In the genomic region with DNA sequence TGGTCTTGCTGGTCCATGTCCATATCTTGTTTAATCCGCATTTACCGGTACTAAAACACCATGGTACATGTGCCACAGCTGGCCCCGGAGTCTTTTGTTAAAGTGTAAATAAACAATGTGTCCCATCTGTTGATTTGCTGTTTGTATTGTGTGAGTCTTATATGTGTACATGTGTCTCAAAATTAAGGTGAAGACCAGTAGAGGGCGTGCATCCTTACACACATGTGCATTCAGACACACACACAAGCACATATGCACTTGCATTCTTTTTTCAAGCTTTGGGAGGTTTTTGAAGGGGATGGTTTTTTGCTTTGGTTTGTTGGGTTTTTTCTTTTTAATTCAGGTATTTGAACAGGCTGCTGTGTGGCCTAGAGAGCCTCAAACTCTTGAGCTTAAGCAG, we compare ENCODE assay signal across 13 mouse cellular contexts. TPM values are rescaled to one million over a fixed set of nuclear protein-coding genes. Genes with fewer than 3 reads are reported as not detected.
DNase-seq lines count a peak whose midpoint lies in the region; ATAC-seq and TF ChIP-seq lines count a peak whose summit lies in the region.
"Had no signal": no experiment of that assay in that cellular context is flagged by ENCODE, and none has a peak within 500 bp of the region (broad histone marks: within the 10 kb centered on the region; RNA-seq: fewer than 3 reads in every experiment).

No protein-coding gene starts in this region.

- peak; percentile 37 to 44 for DNase-seq in cerebellum, postnatal 10 days
- DNase-seq in cerebellum, adult 9-10 months = no peak
- DNase-seq in kidney, postnatal 0 days (ENCODE audit: low spot score) = peak; percentile 16
- DNase-seq in kidney, adult 8-10 months = no peak
- peak; percentile 12 for DNase-seq in thymus, postnatal 0 days (ENCODE audit: low spot score)
- DNase-seq in thymus, postnatal 4 days = no peak
- DNase-seq in ovary, postnatal 10 days (ENCODE audit: low spot score) = no peak
- DNase-seq: cerebellum, adult 9-11 months; heart, adult 11 months; heart, postnatal 36 days; kidney, adult 18-20 months; left cerebral cortex, postnatal 4 days had no signal

- H3K4me1 ChIP-seq in kidney, postnatal 0 days (replicated peaks; ENCODE audit: insufficient read depth, low read length) = no peaks in the 10 kb centered on the region

- H3K4me2 ChIP-seq in kidney, postnatal 0 days (ENCODE audit: low read length) = no peak overlapping the region

- WGBS in kidney, postnatal 0 days = 93% methylated on average over 4 of the region's 4 CpGs

- H3K27ac ChIP-seq in kidney, postnatal 0 days = no peak overlapping the region

- peak; percentile 51 for TF ChIP-seq CTCF in kidney, postnatal 0 days (IDR thresholded peaks at IDR 0.05; ENCODE audit: low read depth)

- no peak for ATAC-seq in kidney, postnatal 0 days (replicated peaks; ENCODE audit: low FRiP score, low read depth)
- ATAC-seq in inflammation-experienced regulatory T-cells, adult 6 months = no peak

- H3K9ac ChIP-seq in kidney, postnatal 0 days (ENCODE audit: low read depth, low read length) = no peak overlapping the region

- H3K4me3 ChIP-seq in kidney, postnatal 0 days (replicated peaks; ENCODE audit: low read depth, low read length) = no peak overlapping the region

- no peaks in the 10 kb centered on the region for H3K27me3 ChIP-seq in kidney, postnatal 0 days (ENCODE audit: insufficient read depth, low read length)

- peaks cover 40% of the 10 kb centered on the region for H3K36me3 ChIP-seq in kidney, postnatal 0 days (ENCODE audit: insufficient read depth, low read length)

- H3K9me3 ChIP-seq in kidney, postnatal 0 days (replicated peaks; ENCODE audit: low read length) = no peaks in the 10 kb centered on the region

RNA-seq across cellular contexts. Expression of gene Snrnp40, which starts 16.7 kb away (rescaled TPM):
- 108 and 116 TPM in 2 replicates for polyA plus RNA-seq in kidney, postnatal 0 days (2015; fragmentation: Nextera tagmentation; extraction: Ambion mirVana)
- polyA plus RNA-seq in thymus, postnatal 0 days (2015; fragmentation: Nextera tagmentation; extraction: Ambion mirVana) = 152 and 156 TPM in 2 replicates
- polyA plus RNA-seq in inflammation-experienced regulatory T-cells, adult 6 months (2017; shearing (Covaris generic)) = 10 to 100 TPM; 53.6 to 63.4 (median 62.1) TPM

RNA-seq across cellular contexts. Expression of gene Zcchc17, which starts 16.9 kb away (rescaled TPM):
- 68.0 and 71.4 TPM in 2 replicates for polyA plus RNA-seq in kidney, postnatal 0 days (2015; fragmentation: Nextera tagmentation; extraction: Ambion mirVana)
- polyA plus RNA-seq in thymus, postnatal 0 days (2015; fragmentation: Nextera tagmentation; extraction: Ambion mirVana) = 96.6 and 104 TPM in 2 replicates
- polyA plus RNA-seq in inflammation-experienced regulatory T-cells, adult 6 months (2017; shearing (Covaris generic)) = 10 to 100 TPM; 69.3 to 84.5 (median 79.9) TPM

Comparison
In these comparisons a context has a peak if more than half of its experiments do, and no peak if none do; other contexts are left out.
1. DNase-seq: peak in cerebellum, postnatal 10 days (2 of 2), kidney, postnatal 0 days (single experiment) and thymus, postnatal 0 days (single experiment); none in cerebellum, adult 9-10 months (single experiment), kidney, adult 8-10 months (0 of 2), thymus, postnatal 4 days (single experiment) and ovary, postnatal 10 days (single experiment).